Mouse (Mus musculus) kidney, adult 2 months (tissue): ENCODE measurements around the gene Ncf4. TPM values are rescaled to one million over a fixed set of nuclear protein-coding genes. Genes with fewer than 3 reads are reported as not detected.

Experiments
- DNase-seq: peaks from one replicate; pipeline ENCODE4 v3.0.0; 2021
- H3K27ac ChIP-seq: fragments of 200-500 bp; 2 replicates; pipeline ENCODE4 v1.5.1; 2012; ENCODE audit warnings: low read depth, low read length, control low read depth, inconsistent platforms; ENCODE audit not compliant: insufficient read depth
- H3K27me3 ChIP-seq: fragments of 200-500 bp; replicated peaks from 2 replicates; pipeline ENCODE4 v1.6.1; 2012; ENCODE audit warnings: mild to moderate bottlenecking, moderate library complexity, low read length, inconsistent platforms; ENCODE audit not compliant: control insufficient read depth, insufficient read depth
- H3K36me3 ChIP-seq: fragments of 200-500 bp; 2 replicates; pipeline ENCODE4 v1.6.1; 2012; ENCODE audit warnings: mild to moderate bottlenecking, moderate library complexity, low read length, inconsistent platforms; ENCODE audit not compliant: control insufficient read depth, insufficient read depth
- H3K4me1 ChIP-seq: fragments of 200-500 bp; 2 replicates; pipeline ENCODE4 v1.6.1; 2011; ENCODE audit warnings: low read length; ENCODE audit not compliant: control insufficient read depth, insufficient read depth
- H3K4me3 ChIP-seq: fragments of 200-500 bp; 2 replicates; pipeline ENCODE4 v1.5.1; 2011; ENCODE audit warnings: mild to moderate bottlenecking, low read depth, low read length, control low read depth; ENCODE audit not compliant: insufficient read depth
- CTCF ChIP-seq: fragments of 200-500 bp; conservative IDR thresholded peaks from 2 replicates; pipeline ENCODE4 v1.5.1; 2011; ENCODE audit warnings: low read depth, mild to moderate bottlenecking, control low read depth, low read length, moderate library complexity, mixed read lengths; ENCODE audit not compliant: insufficient read depth, insufficient read length
- POLR2A ChIP-seq: fragments of 200-500 bp; IDR thresholded peaks from one replicate; pipeline ENCODE4 v1.6.1; 2011; ENCODE audit warnings: low read depth, low read length, control low read depth
- WGBS: fragments of 180-500 bp; shearing (Covaris S2); methylation state at CpG from one replicate; pipeline ENCODE4 v1.1.7; 2018; 5-methylcytosine and 5-hydroxymethylcytosine counted together
- polyA plus RNA-seq: library from polyadenylated mRNA; depleted of rRNA; stranded (reverse); fragments of >200 nt; gene quantifications from 2 replicates; pipeline ENCODE4 v1.2.3, GENCODE M21; 2012

The Ncf4 gene
- polyA plus RNA-seq, 1 experiment = 4.8 TPM

DNA sequence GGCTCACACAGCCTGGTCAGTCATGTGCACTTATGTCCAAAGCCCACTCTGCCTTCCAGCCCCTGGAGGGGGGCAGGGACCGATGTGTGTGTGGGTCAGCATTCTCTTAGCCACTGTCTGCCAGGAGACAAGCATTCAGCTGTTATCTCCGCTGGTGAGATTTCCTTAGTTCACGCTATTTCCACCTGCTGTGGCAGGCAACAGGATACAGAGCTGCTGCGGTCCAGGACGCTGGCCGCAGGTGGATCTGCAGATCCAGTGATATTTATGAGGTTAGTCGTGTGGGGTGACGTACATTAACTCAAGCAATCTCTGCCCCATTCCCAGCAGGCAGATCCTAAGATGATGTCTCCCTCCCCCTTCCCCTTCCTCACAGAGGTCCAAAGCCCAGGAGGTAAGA, 33.2 kb upstream of the Ncf4 start:
- WGBS = 73% methylated on average over 8 of the region's 8 CpGs
- H3K27me3 ChIP-seq = no peaks in the 10 kb centered on the region
- no peak overlapping the region for H3K27ac ChIP-seq
- DNase-seq = no peak
- no peak for TF ChIP-seq POLR2A
- TF ChIP-seq CTCF = no peak
- H3K36me3 ChIP-seq = no peaks in the 10 kb centered on the region
- no peaks in the 10 kb centered on the region for H3K4me1 ChIP-seq
- no peak overlapping the region for H3K4me3 ChIP-seq

DNA sequence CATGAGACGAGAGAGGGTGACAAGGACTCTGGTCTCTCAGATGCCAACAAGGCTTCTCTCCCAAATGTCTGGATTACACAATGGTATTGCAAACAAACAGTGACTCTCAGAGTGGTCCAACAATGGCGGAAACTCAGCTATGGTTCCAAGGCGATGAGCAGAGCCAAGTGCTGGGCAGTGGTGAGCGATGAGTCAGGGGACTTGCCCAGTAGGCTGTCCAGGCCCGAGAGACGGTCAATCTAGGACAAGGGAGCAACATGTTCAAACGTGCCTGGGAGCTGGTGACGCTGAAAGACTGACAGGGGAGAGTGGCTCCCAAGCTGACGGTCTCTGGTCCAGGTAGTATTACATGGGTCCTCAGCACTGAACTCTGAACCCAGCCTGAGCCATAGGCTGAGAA, 29.3 kb upstream of the Ncf4 start:
- Histone ChIP-seq H3K4me3 (no peak overlapping the region), H3K36me3 (no peaks in the 10 kb centered on the region), H3K27ac (no peak overlapping the region), H3K27me3 (no peaks in the 10 kb centered on the region), H3K4me1 (no peaks in the 10 kb centered on the region)
- 86% methylated on average over 9 of the region's 9 CpGs for WGBS
- no peak for DNase-seq
- TF ChIP-seq POLR2A = no peak
- TF ChIP-seq CTCF = no peak

DNA sequence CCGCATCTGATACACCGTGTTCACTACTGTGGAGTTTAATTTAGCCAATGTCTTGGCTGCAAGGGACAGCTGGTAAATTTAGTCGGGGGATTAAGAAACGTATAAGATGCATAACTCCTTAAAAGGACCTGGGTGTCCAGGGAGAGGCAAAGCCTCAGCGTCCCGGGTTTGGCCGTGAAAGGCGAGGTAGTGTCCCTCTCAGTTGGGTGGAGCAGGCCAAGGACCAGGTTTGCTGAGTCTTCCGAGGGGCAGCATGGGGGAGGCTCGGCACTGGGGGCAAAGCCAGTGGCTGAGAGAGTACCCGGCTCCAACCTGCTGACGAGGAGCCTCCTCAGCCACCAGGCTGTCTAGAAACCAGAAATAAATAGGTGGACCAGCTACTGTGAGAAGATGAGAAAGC, 16.8 kb upstream of the Ncf4 start:
- Histone ChIP-seq H3K27me3 (no peaks in the 10 kb centered on the region), H3K36me3 (no peaks in the 10 kb centered on the region), H3K27ac (no peak overlapping the region), H3K4me1 (no peaks in the 10 kb centered on the region), H3K4me3 (no peak overlapping the region)
- TF ChIP-seq CTCF = no peak
- TF ChIP-seq POLR2A = no peak
- no peak for DNase-seq
- 83% methylated on average over 12 of the region's 12 CpGs for WGBS

DNA sequence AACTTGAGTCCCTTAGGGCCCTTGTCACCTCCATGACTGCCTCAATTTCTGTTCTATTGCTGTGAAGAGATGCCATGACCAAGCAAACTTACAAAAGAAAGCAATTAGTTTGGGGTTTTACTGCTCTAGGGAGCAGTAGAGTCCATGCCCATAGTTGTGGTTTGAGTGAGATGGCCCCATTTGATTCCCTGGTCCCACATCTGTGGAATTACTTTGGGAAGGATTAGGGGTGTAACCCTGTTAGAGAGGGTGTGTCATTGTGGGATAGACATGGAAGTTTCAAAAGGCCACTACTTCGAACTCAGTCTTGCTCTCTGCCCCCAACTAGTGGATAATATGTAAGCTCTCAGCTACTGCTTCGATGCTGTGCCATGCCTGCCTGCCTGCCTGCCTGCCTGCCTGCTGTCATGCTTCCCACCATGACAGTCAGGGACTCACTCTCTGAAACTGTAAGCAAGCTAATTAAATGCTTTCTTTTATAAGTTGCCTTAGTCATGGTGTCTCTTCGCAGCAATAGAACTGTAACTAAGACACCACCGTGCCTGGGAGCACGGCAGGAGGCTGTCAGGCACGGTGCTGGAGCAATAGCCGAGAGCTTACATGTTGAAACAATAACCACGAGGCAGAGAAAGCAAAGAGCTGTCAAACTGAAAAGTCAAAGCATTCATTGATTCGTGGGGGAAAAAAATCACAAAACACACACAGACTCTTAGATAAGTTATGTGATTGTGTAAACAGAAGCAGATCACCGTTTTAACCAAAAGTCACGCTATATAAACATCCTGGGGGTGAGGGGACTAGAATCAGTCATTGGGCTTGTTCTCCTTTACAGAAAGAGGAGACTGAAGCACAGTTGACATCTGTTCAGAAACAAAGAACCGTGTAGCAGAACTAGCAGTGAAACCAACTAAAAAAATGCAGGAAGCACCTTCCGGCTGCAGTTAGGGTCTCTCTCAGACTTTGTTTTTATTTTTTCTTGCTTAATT, 13.0 kb upstream of the Ncf4 start:
- no peak for DNase-seq
- H3K4me1 ChIP-seq = no peaks in the 10 kb centered on the region
- H3K27ac ChIP-seq = no peak overlapping the region
- TF ChIP-seq POLR2A (no peak), CTCF (no peak)
- no peak overlapping the region for H3K4me3 ChIP-seq
- 38% methylated on average over 13 of the region's 13 CpGs for WGBS
- no peaks in the 10 kb centered on the region for H3K36me3 ChIP-seq
- H3K27me3 ChIP-seq = no peaks in the 10 kb centered on the region

DNA sequence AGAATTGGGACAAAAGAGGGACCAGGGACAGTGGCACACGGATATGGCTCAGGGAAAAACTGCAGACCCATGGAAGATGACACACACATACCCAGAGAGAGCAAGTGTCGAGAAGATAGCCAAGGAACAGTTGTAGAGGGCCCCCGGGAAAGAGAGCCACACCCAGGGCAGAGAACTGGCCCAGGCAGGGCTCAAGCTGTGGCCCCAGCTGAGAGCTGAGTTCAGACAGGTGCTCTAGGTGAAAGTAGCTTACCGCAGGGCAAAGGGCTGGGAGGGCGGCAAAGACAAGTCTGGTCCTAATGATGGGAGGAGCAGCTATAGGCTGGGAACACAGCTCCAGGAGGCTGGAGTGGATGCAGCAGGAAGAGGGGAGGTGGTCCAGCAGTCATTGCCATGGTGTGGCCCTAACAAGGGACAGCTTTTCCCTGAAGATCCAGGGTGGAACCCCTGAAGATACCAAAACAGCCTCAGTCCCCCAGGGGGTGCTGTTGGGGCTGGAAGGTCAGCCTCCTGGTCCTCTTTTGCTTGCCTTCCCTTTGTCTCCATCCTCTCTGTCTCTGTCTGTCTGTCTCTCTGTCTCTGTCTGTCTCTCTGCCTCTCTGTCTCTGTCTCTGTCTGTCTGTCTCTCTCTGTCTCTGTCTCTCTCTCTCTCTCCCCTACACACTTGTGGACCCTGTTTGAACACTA, 9.6 kb upstream of the Ncf4 start:
- no peaks in the 10 kb centered on the region for H3K4me1 ChIP-seq
- no peaks in the 10 kb centered on the region for H3K36me3 ChIP-seq
- H3K4me3 ChIP-seq = no peak overlapping the region
- H3K27me3 ChIP-seq = no peaks in the 10 kb centered on the region
- WGBS = 77% methylated on average over 5 of the region's 5 CpGs
- no peak for DNase-seq
- TF ChIP-seq CTCF = no peak
- TF ChIP-seq POLR2A = no peak
- no peak overlapping the region for H3K27ac ChIP-seq

DNA sequence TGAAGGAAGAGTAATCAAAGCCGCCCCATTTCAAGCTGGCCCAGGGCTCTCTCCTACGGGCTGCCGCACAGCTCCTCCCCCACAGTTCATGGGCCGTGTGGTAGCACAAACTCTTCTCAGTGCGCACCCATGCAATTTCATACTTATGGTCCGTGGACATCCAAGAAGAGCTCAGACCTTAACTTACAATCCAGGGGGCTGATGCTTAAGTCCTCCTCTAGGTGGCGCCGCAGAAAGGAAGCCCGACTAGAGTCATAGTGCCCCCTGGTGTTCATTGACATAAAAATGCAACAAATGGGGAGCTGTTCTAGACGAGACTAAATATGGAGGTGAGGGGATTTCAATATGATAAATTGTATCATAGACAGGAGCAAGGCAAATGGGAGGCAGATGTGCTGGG, 5.1 kb upstream of the Ncf4 start:
- peak; percentile 61 for DNase-seq
- 16% methylated on average over 10 of the region's 10 CpGs for WGBS
- TF ChIP-seq POLR2A (no peak), CTCF (peak; percentile 97)
- H3K27me3 ChIP-seq = no peaks in the 10 kb centered on the region
- no peaks in the 10 kb centered on the region for H3K4me1 ChIP-seq
- no peaks in the 10 kb centered on the region for H3K36me3 ChIP-seq
- H3K27ac ChIP-seq = no peak overlapping the region
- H3K4me3 ChIP-seq = no peak overlapping the region
